Mouse (Mus musculus) NIH3T3 (cell line): ENCODE data around the gene G3bp2.
"Not testable (repeated sequence)": the region's sequence is repeated elsewhere in the genome, so short reads cannot be mapped to it uniquely, and the experiment has no call there.

Source experiments
- DNase-seq: peaks from one replicate; pipeline ENCODE4 v3.0.0-alpha.2; 2012; ENCODE audit warnings: low read depth

G3bp2 gene

GRCm38 (mm10) chr5:92083417-92084038 lies at the start of gene G3bp2:
G3bp2 (minus strand) TSS chr5:92083719.
- peak; percentile 99 for DNase-seq

DNA sequence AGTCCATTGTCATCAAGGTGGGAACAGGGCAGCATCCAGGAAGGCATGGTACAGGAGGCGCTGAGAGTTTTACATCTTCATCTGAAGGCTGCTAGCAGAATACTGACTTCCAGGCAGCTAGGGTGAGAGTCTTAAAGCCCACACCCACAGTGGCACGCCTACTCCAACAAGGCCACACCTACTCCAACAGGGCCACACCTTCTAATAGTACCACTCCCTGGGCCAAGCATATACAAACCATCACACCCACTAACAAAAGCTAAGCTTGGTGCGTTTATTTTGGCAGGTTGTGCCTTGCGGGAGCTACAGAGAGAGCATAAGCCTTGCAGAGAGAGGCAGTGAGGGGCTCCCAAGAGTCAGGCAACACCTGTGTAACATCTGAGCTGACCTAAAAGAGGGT lies 49.5 kb upstream of the G3bp2 start:
- not testable (repeated sequence) for DNase-seq

- DNase-seq = no peak
Observed at GRCm38 (mm10) chr5:92132127-92132526, 48.6 kb upstream of the G3bp2 start.

DNA sequence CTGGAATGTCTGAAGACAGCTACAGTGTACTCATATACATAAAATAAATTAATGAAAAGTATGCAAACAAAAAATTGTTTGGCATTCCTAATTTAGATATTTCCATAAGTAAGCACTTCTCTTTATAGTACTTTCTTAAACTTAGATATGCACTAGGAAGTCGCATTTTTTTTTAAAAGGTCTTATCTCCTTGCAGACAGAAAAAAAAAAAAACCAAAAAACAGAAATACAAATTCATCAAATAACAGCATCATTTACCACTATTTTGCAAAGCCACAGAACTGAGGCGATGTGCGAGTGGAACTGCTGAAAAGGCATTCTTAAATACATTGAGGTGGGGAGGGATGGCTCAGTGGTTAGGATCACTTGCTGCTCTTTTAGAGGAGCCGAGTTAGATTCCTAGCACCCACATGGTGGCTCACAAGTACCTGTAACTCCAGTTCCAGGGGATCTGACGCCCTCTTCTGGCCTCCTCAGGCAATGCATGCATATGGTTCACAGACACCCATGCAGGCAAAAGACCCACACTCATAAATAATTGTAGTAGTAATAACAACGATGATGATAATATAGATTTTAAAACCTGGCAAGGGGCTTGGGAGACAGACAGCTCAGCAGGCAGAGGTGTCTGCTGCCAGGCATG lies 46.6 kb upstream of the G3bp2 start:
- DNase-seq = no peak

DNA sequence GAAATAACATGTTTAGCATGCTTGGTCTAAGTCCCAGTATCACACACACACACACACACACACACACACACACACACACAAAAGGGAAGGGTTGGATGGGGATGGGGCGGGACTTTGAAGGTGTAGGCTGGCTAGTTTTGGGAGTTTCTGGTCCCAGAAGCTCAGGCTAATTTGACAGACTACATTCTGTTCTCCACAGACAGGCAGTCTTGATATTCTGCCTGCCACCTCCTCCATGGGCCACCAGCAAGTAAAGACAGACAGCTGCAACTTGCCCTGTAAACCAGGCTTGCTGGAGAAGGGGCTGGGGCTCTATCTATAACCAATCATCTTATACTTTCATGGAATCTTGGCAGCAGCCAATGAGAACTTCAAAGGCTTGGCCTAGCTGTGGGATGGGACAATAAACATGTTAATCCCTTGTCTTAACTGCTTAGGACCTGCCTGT lies 45.8 kb upstream of the G3bp2 start:
- peak; percentile 51 for DNase-seq

- peak; percentile 99 for DNase-seq
Observed at GRCm38 (mm10) chr5:92128570-92128969, 45.1 kb upstream of the G3bp2 start.

- DNase-seq = peak; percentile 73
Observed at GRCm38 (mm10) chr5:92127751-92128150, 44.2 kb upstream of the G3bp2 start.

GRCm38 (mm10) chr5:92127141-92127625 lies 43.7 kb upstream of the G3bp2 start:
- peak; percentile 91 for DNase-seq

- DNase-seq = peak; percentile 67
Observed at GRCm38 (mm10) chr5:92125446-92125845, 41.9 kb upstream of the G3bp2 start.

GRCm38 (mm10) chr5:92121636-92122035 lies 38.1 kb upstream of the G3bp2 start:
- DNase-seq = peak; percentile 25

GRCm38 (mm10) chr5:92117823-92118403 lies 34.4 kb upstream of the G3bp2 start:
- DNase-seq = peak; percentile 82

DNA sequence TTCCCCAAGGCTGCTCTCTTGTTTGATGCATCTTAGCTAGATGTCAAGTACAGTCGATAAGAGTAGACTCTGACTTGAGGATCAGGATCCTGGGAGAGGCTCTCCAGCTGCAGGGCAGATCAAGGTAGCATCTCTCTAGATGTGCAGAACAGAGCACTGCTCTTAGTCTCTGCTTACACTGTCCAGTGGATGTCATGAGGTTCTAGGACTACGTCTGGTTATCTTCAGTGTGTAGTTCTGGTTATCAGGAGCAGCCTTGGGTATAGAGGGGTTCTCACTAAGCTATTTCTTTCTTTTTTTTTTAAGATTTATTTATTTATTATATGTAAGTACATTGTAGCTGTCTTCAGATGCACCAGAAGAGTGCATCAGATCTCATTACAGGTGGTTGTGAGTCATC lies 31.4 kb upstream of the G3bp2 start:
- DNase-seq = no peak

GRCm38 (mm10) chr5:92114223-92114622 lies 30.7 kb upstream of the G3bp2 start:
- DNase-seq = no peak

DNA sequence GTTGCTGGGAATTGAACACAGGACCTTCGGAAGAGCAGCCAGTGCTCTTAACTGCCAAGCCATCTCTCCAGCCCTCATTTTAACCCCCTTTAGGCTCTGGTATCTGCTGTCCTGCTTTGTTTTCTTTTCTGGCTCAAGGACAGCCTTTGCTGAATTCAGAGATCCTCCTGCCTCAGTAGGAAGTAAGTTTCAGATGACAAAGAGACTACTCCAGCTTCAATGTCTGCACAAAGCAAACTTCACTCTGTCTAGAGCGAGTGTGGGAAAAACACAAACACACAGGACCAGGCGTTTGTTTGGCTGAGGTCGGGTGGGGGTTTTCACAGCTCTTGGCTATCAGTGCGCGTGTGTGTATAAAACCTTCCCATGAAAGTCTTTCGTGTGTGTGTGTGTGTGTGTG lies 30.0 kb upstream of the G3bp2 start:
- DNase-seq = no peak

DNA sequence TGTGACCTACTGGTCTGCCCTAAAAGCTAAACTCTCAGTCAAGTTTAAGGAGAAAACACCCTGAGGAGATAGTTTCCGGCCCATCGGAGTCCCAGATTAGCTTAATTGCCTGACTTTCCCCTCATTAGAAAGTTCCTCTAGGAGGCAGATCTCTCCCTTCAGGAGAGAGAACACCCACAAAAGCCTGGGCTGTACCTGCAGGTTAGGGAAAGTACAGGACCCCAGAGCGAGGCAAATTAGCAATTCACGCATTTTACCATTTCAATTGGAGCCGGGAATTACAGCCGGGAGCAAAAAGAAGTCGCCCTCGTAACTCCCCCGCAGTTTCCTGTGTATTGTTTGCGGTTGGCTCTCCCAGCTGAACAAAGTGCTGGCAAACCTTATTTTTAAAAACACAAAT lies 29.1 kb upstream of the G3bp2 start:
- DNase-seq = no peak

- no peak for DNase-seq
Observed at GRCm38 (mm10) chr5:92112175-92112574, 28.7 kb upstream of the G3bp2 start.

GRCm38 (mm10) chr5:92110818-92111355 lies 27.4 kb upstream of the G3bp2 start:
- DNase-seq = peak; percentile 28

DNA sequence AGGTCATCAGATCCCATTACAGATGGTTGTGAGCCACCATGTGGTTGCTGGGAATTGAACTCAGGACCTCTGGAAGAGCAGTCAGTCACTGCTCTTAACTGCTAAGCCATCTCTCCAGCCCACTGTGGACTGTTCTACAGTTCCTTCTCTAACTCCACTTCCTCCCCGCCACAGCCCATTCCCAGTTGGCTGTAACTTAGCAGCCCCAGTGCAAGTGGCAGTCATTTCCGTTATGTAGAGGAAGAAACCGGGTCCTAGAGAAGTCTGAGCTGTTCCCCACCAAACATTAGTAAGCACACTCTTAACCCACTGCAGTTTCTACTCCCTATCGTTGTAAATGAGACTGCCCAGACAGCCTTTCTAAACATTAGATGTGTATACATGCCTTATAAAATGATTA lies 23.8 kb upstream of the G3bp2 start:
- no peak for DNase-seq

DNA sequence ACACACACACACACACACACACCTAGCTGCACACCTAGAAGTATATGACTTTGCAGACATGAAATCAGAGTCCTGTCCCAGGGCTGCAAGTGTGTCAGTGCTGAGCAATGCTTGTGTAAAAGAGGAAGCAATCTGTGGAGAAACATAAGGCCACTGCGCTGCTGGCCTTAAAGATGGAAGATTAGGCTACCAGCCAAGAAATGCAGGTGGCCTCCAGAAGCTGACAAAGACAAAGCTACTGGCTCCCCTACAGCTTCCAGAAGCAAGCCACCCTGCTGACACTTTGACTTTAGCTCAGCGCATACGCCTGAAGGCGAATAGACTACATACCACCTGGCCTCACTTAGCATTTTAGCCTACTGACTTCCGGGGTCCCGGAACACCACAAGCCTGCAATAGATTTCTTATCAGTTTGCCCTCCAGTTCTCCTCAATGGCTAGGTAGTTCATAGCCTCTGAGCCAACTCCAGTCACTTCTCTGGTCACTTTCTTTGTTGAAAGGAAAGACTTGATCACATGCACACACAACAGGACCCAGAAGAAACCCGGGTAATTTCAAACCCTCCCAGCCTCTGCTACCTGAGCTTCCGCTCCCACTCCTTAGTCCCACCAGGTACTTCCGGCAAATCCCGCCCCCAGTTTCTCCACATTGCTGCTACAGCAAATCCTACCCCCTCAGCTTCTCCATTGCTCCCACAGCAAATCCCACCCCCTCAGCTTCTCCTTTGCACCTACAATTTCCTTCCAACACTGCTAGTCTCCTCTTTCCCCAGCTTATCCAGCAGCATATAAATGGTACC lies 23.0 kb upstream of the G3bp2 start:
- no peak for DNase-seq

GRCm38 (mm10) chr5:92103816-92104415 lies 20.4 kb upstream of the G3bp2 start:
- DNase-seq = no peak

DNA sequence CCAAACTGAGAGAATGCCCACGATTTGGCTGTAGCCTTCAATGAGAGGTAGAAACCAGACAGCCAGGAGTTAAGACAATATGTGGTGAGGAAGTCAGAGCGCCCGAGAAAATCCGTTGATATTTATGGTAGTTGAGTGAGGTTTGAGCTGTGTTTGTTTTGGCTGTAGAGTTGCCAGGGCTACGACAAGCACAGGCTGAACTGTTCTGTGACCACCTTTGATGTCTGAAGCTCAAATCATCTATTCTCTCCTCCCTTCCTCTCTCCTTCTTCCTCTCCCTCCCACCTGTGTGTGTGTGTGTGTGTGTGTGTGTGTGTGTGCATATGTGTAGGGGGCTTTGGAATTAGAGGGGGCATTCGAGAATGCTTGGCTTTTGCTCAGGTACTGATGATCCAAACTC lies 19.5 kb upstream of the G3bp2 start:
- no peak for DNase-seq

DNA sequence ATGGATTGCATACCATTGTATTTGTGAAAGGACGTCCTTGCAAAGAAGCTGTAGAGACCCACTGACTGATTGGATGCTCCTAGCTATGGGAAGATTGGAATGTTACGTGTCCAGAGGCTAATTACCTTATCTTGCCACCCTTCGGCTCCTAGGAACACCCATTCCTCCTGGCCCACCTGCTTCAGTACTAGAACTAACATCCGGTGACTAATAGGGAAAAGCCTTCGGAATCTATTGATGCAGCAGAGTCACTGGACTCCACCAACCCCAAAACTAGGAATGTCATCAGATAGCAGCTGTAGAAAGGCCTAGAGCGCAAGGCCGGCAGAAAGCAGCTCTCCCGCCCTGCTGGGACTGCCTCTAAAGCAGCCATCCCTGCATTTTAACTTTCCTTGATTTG lies 18.1 kb upstream of the G3bp2 start:
- no peak for DNase-seq
